Mouse (Mus musculus) heart, postnatal 14 days (tissue): Measurements from ENCODE around the gene Nelfcd. TPM values are rescaled to one million over a fixed set of nuclear protein-coding genes. Genes with fewer than 3 reads are reported as not detected.
A peak's percentile ranks its signal among the peaks of the same experiment; 100 is the strongest.

ENCODE experiments used
- DNase-seq, 2 experiments: peaks; one replicate each; pipeline ENCODE4 v3.0.0; 2021 to 2022
- intact Hi-C: fragments of 180-260 bp; cut with DNase I; formaldehyde crosslinking; loops from one replicate; pipeline ENCODE4 v1.15.1; 2025
- total RNA-seq, 2 experiments: library from RNA; stranded (reverse); gene quantifications; 2 replicates each; pipeline ENCODE4 v1.2.3; 2021

Nelfcd gene
- total RNA-seq, 2 experiments from 2014 or later, result 37.7 to 38.8 TPM

DNA sequence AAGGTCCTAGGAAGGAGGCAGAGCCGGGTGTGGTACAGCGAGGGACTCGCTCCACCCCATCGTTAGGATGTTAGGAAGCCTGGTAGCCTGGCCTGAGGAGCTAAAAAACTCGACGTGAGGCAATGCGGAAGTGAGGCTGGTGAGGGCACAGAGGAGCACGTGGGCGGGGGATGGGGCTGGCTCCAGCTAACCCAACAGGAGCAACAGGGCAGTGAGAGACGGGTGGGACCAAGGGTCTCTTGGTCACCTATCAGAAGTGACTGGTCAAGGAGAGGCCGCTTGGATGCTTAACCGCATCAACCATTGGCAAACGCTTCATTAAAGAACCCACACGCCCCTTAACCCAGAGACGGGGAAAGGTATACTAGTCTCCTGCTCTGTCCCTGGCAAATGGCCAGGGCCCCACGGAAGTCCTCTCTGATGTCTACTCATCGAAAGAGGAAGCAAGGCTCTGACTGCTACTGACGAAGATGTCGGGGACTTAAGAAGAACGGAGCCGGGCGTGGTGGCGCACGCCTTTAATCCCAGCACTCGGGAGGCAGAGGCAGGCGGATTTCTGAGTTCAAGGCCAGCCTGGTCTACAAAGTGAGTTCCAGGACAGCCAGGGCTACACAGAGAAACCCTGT lies 20.6 kb downstream of the Nelfcd start:
- intact Hi-C loops, result loop anchor here (10.0 kb wide), 1 partner anchor 321 kb away; the partner anchor contains the start of gene Npepl1
- DNase-seq, result peak; percentile 16 to 27

- intact Hi-C loops, result loop anchor here (10.0 kb wide), 1 partner anchor 322 kb away; the partner anchor contains the start of gene Npepl1
- no peak for DNase-seq
Observed at GRCm38 (mm10) chr2:174436916-174437696, 21.5 kb downstream of the Nelfcd start.

- DNase-seq, result peak; percentile 12 to 18
Observed at GRCm38 (mm10) chr2:174437697-174437982, 22.0 kb downstream of the Nelfcd start.

GRCm38 (mm10) chr2:174438181-174438580 lies 22.6 kb downstream of the Nelfcd start:
- DNase-seq, result no peak
- intact Hi-C loops, result loop anchor here (10.0 kb wide), 1 partner anchor 323 kb away; the partner anchor contains the start of gene Npepl1

More at GRCm38 (mm10) chr2:174437697-174437982, 22.0 kb downstream of the Nelfcd start:
- intact Hi-C loops, result loop anchor here (10.0 kb wide), 1 partner anchor 323 kb away; the partner anchor contains the start of gene Npepl1

DNA sequence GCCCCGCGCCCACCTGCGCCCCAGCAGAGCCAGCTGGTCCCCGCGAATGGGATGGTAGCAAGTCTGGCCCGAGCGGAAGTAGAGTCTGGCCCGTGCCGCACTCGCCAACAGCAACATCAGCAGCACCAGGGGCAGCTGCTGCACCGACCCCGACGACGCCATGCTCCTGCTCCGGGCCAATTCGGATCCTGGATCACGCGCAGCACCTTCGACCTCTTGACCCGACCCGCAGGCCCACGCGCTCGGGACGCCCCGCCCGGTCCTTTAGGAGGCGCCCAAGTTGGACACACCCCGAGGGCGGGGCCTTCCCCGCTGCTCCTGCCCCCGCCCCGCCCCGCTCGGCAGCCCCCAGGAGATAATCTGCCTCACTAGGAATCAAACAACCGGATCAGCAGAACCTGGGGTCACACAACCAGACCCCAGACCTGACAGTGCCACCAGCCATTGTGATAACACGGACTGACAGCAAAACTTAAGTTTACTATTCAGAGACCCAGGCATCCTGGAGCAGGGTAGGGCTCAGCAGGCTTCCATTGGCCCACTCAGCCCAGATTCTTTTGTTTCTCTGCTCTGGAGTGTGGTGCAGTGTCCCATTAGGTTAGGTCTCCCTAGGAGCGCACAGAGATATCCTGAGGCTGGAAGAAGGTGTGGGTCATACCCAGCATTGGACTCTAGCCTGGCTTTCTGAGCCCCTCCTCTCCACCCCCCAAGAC lies 23.3 kb downstream of the Nelfcd start, which contains the start of gene Ctsz:
Gene Ctsz (minus strand): TSS at position 303 of the 713 bp plus-strand sequence.
- DNase-seq, result peak; percentile 80 to 82
- intact Hi-C loops, result loop anchor here (10.0 kb wide), 1 partner anchor 324 kb away; the partner anchor contains the start of gene Npepl1

DNA sequence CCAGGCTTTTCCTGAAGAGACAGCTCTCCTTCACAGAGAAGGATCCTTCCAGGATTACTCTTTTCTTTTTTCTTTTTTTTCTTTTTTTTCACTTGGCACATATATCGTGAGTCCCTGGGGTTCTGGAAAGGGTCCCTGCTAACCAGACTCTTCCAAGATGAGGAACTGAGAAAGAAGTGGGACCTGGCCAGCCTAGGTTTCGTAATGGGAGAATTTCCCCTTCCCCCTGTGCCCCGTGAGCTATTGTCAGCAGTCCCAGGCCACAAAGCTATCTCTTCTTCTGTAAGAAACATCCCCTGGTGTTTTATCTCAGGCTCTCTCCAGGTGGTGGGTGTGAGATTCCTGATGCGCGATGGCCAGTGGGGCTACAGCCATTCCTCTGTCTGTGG lies 23.8 kb downstream of the Nelfcd start:
- intact Hi-C loops, result loop anchor here (10.0 kb wide), 1 partner anchor 325 kb away; the partner anchor contains the start of gene Npepl1

DNA sequence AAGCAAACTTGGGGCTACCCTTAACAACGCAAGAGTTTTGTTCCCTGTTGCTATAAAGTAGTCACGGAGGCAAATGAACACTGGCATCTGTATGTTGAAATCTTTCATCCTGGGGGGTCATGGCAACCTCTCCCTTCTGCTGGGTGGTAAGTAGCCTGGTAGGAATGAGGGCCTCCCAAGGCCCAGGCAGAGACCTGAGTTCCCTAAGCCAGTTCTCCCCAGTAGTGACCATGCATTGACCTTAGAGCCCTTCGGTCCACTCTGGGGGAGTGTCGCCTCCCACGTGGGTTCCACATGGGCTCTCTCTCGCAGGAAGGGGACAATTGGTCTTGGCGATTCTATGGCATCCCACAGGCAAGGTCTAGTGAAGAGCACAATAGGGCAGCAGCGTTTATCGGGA lies 24.4 kb downstream of the Nelfcd start:
- intact Hi-C loops, result loop anchor here (10.0 kb wide), 1 partner anchor 325 kb away; the partner anchor contains the start of gene Npepl1
- no peak for DNase-seq

More for the DNA sequence above, 23.8 kb downstream of the Nelfcd start:
- DNase-seq, result peak in 1 of 2 experiments; percentile 20

- no peak for DNase-seq
- intact Hi-C loops, result no loop called here
Observed at GRCm38 (mm10) chr2:174441898-174442297, 26.3 kb downstream of the Nelfcd start.

- intact Hi-C loops, result no loop called here
- DNase-seq, result no peak
Observed at GRCm38 (mm10) chr2:174442460-174442859, 26.9 kb downstream of the Nelfcd start.

DNA sequence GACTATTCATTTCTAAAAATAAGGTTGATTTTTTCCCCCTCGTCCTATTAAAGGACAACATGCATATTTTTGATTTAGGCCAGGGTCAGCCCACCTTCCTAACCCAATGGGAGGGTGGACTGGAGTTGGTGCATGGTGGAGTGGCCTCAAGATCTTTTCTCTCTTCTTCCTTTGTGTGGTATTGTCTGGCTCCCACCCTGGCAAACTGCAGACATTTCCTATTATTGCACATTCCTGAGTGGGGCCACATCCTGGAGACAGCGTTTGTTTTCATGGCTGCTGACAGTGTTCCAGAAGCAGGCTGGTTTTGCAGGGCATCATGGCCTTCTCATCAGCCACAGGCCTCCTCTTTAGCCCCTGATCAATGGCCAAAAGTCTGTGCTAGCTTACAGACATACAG lies 27.4 kb downstream of the Nelfcd start:
- intact Hi-C loops, result no loop called here
- DNase-seq, result no peak

- no peak for DNase-seq
- intact Hi-C loops, result no loop called here
Observed at GRCm38 (mm10) chr2:174444359-174444758, 28.8 kb downstream of the Nelfcd start.

DNA sequence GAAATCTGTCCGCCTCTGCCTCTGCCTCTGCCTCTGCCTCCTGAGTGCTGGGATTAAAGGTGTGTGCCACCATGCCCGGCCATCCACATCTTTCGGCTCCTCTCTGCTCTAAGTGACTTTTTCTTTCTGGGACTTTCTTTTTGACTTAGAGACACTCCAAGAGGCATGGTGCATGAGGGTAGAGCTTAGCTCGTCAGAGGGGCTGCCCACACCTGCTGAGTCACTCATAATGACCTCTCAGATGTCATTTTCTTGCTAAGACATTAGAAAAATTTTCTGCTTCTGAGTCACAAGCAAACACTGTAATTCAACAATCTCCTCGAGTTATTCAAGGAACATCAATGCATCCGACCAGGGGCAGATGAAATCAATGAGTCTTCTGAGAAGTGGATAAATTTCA lies 29.4 kb downstream of the Nelfcd start:
- intact Hi-C loops, result no loop called here
- no peak for DNase-seq

GRCm38 (mm10) chr2:174446492-174446891 lies 30.9 kb downstream of the Nelfcd start:
- intact Hi-C loops, result no loop called here
- DNase-seq, result no peak

DNA sequence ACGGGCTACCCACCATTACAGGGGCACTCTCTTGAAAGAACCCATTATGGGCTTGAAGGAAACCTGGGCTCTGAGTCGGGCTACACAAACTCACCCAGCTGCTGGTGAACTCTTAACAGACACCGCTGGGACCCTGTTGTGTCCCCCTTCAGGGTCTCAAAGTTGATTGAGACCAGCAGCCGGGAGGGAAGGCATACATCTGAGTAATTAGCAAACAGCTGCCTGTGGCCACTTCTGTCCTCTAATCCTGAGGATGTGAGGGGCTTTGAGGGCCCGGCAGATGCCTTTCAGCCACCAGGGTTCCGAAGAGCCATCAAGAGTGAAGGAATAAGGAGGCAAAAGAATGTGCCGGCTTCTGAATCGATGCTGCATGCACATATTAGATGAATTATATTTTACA lies 31.3 kb downstream of the Nelfcd start:
- intact Hi-C loops, result no loop called here
- no peak for DNase-seq

GRCm38 (mm10) chr2:174448405-174448804 lies 32.8 kb downstream of the Nelfcd start:
- intact Hi-C loops, result no loop called here
- DNase-seq, result no peak

DNA sequence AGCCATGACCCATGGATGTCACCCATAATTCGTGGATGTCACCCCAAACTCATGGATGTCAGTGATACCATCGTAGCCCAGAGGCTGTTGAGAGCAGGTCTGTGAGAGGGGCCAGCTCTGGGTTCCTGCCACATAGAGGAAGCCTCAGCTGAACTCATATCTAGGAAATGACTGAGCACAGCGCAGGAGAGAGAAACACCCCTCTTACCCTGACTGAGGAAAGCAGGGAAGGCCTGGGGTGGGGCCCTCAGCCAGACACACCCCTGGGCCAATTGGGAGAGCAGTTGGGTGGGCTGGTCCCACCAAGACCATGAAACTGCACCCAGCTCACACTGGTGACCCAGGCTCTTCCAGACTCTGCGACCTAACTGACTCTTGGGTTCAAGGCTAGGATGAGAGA lies 34.7 kb downstream of the Nelfcd start, which contains the start of gene Tubb1:
Gene Tubb1 (plus strand): TSS at position 343 of the 400 bp plus-strand sequence.
- DNase-seq, result no peak
- intact Hi-C loops, result loop anchor here (5.0 kb wide), 1 partner anchor 138 kb away; no protein-coding TSS in a partner anchor

DNA sequence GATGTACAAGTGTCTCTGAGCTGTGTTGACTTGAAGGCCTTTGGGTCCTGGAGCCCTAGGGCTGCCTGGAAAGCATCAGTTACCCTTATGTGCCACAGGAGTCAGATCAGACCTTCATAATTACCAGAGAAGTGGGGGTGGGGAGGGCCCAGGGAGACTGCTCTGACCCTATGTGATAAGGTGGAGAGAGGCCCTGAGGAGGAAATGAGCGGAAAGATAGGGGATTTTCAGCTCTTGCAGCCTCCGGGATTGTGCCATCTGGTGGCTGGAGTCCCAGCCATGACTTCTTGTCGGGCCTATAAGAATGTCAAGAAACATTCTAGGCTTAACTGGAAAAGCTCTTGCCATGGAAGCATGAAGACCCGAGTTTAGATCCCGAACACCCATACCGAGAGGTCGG lies 38.1 kb downstream of the Nelfcd start:
- peak in 1 of 2 experiments; percentile 27 for DNase-seq
- intact Hi-C loops, result loop anchor here (5.0 kb wide), 1 partner anchor 141 kb away; no protein-coding TSS in a partner anchor

GRCm38 (mm10) chr2:174459365-174459764 lies 43.8 kb downstream of the Nelfcd start:
- intact Hi-C loops, result no loop called here
- no peak for DNase-seq

GRCm38 (mm10) chr2:174463370-174463769 lies 47.8 kb downstream of the Nelfcd start:
- DNase-seq, result no peak
- intact Hi-C loops, result loop anchor here (5.0 kb wide), 1 partner anchor 136 kb away; no protein-coding TSS in a partner anchor

DNA sequence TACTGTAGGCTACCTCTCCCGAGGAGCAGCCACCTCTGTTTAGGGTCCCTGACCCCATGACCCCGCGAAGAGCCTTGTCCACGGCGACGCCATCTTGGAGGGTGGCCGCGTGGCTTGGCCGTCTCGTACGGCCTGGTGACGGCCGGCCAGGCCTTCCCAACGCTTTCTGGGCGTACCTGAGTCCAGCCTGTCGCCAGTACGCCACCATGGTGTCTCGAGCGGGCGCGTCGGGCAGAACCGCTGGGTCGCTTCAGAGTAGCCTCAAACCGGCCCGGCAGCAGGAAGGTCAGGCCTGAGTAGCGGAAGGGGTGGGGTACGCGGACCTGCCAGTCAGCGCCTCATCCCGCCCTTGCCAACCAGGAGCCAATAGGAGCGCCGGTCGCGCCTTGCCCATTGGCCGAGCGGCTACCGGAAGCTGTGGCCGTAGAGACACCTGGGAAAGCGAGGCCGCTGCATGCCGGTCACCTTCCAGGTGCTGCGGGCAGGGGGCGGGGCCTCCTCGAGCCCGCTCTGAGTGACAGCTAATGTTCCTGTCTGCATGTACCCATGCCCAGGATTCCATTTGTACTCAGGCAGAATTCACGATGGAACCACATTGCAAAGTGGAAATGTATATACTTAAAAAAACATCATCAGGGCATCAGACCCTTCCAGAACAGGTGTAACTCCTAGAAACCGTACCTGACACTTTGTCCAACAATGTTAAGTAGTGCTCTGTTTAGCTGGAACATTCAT lies 48.4 kb downstream of the Nelfcd start, which contains the start of gene Atp5e:
Gene Atp5e (minus strand): TSS at position 317 of the 735 bp plus-strand sequence.
- peak; percentile 95 to 96 for DNase-seq
- intact Hi-C loops, result loop anchor here (5.0 kb wide), 1 partner anchor 137 kb away; no protein-coding TSS in a partner anchor
